Mouse (Mus musculus): ENCODE results near the gene Gnai2.

GRCm38 (mm10) chr9:107643544-107644214, 8.5 kb upstream of the Gnai2 start:
- no peak for TF ChIP-seq CTCF (conservative IDR thresholded peaks at IDR 0.05; ENCODE audit: insufficient read depth, insufficient read length, low read depth, low read length)
- TF ChIP-seq POLR2A (IDR thresholded peaks at IDR 0.05; ENCODE audit: low read depth, low read length), result no peak
